Mouse (Mus musculus) thymus, postnatal 14 days (tissue): Measurements from ENCODE around the gene Olfr597.
"Not testable (repeated sequence)": the region's sequence is repeated elsewhere in the genome, so short reads cannot be mapped to it uniquely, and the experiment has no call there.

Source experiments
- DNase-seq: peaks from one replicate; pipeline ENCODE4 v3.0.0; 2021

The Olfr597 gene

DNA sequence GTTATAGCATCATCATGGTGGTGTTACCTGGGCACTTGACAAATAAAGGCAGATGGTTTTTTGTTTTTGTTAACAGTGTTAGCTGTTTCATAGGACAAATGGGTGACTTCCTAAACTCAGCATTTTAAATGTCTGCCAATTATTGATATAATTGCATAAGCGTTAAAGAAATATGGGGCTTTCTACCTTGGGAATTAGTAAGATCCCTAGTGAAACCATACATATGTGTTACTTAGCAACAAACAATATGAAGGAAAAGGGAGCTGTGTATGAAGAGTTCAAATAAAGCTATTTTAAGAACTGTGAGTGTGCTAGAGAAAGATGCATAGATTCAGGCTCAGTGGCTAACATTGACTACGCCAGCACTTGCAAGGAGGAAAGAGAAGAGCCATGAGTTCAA lies at the start of gene Olfr597:
TSS of gene Olfr597 (plus strand) at position 301 of the 400 bp plus-strand sequence.
- not testable (repeated sequence) for DNase-seq

DNA sequence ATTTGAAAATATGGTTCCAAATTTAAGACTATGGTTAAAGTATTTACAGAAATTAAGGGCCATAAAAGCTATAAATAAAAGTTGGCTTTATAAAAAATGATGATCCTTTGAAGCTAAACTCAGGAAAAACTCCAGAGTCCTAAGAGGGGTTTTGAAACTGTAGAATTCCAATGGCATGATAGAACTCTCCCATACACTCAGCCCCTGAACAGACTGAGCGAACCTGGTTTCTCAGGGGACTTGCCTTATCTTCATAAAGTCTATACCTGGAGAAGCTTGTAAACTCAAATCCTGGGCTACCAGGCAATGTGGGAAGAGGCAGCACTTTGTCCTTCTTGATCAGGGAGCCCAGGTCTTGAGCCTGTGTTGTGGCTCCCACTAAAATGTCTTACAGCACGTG lies 10.8 kb upstream of the Olfr597 start, which contains the start of gene Olfr596:
TSS of gene Olfr596 (plus strand) at position 301 of the 400 bp plus-strand sequence.
- DNase-seq, result not testable (repeated sequence)

DNA sequence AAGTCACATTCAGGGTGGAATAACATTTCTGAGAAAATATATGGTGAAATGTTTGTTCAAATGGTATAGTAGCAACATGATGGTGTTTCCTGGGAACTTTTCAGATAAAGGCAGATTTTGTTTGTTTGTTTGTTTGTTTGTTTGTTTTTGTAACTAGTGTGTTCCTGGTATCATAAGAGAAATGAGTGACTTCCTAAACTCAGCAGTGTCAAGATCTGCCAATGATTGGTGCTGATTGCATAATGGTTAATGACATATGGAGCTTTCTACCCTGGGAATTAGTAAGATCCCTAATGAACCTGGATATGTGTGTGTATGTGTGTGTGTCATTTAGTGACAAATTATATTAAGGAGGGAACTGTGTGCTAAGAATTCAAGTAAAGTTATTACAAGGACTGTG lies 7.2 kb downstream of the Olfr597 start, which contains the start of gene Olfr598:
TSS of gene Olfr598 (plus strand) at position 301 of the 400 bp plus-strand sequence.
- no peak for DNase-seq

DNA sequence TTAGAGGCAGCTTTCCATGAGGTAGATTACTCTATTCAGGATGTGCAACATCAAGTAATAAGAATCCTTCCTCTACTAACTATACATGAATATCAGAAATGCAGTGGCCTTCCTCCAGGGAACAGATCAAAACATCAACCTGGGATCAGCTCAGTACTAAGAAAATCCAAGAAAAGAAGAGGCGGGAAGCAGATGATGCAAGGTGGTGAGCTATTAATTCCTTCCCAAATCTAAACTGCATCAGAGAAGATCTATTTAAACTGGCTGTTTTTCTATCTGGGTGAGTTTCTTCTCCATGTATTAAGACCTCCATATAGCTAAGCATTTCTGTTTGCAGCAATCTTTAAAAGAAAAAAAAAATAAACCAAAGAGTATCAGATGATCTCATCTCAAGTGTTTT lies 19.5 kb downstream of the Olfr597 start, which contains the start of gene Olfr599:
TSS of gene Olfr599 (plus strand) at position 301 of the 400 bp plus-strand sequence.
- no peak for DNase-seq

DNA sequence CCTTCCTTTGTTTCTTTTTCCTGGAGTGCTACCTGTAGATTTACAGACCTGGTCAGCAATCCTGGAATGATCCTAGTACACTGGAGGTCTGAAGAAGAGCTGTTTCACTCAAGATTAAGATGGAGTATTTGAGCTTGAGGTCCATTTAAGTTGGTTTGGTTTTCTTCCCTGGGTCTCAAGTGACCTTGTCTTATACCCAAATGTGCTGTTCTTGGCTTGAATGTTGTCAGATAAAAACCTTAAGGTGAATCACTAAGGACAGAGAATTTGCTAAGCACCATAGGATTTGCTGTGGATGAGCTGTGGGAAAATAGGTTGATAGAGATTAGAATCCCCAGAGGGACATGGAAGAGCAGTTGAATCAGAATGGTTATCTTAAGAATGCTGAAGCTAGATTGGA lies 33.5 kb downstream of the Olfr597 start, which contains the start of gene Olfr600:
TSS of gene Olfr600 (minus strand) at position 101 of the 400 bp plus-strand sequence.
- no peak for DNase-seq

DNA sequence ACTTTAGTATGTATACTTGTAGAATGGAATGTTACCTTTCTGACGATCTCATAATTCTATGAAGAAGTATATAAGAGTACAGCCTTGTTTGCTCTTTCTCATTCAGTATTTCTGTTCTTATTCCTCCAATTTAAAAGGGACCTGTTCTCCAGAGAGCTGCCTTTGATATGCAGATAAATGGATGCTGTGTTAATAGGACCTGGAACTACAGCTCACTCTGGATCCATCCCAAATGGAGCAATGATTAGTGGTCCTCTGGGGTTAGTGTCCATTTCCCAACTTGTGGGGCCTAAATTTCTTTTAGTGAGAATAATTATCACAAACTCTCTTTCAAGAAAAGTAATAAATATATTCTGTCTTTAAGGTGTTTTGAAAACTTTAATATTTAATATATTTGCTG lies 46.4 kb downstream of the Olfr597 start, which contains the start of gene Olfr601:
TSS of gene Olfr601 (minus strand) at position 101 of the 400 bp plus-strand sequence.
- DNase-seq, result no peak
